Comparison of ENCODE assay signal across 26 mouse cellular contexts in the genomic region with DNA sequence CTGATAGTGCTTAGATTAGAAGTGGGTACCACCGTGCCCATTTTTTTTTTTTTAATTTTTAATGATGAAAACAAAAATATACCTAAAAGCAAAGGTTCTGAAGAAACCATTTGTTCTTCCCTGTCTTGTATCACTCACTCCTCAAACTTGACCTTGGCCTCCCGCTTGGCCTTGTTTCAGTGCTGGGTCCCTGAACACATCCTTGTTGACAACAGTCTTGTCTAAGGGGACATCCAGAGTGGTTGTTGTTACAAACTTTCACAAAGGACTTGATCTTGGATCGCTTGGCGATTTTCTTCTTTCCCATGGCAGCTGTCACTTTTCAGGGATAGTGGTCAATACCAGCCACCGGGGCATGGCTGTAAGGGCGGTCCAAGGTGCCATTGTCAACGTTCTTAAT. TPM values are rescaled to one million over a fixed set of nuclear protein-coding genes. Genes with fewer than 3 reads are reported as not detected.
DNase-seq lines count a peak whose midpoint lies in the region; ATAC-seq lines count a peak whose summit lies in the region.
"Had no signal": no experiment of that assay in that cellular context is flagged by ENCODE, and none has a peak within 500 bp of the region (broad histone marks: within the 10 kb centered on the region; RNA-seq: fewer than 3 reads in every experiment).

No protein-coding gene starts in this region.

- peaks cover 12% of the 10 kb centered on the region; the same call in 1 of the 2 replicates for H3K4me1 ChIP-seq in lung, embryonic 15.5 days
- no peaks in the 10 kb centered on the region for H3K4me1 ChIP-seq in midbrain, embryonic 11.5 days (ENCODE audit: control insufficient read depth, insufficient read depth, low read length)
- H3K4me1 ChIP-seq in midbrain, embryonic 16.5 days (ENCODE audit: control insufficient read depth, insufficient read depth, low read length) = no peaks in the 10 kb centered on the region

- peaks cover 8% of the 10 kb centered on the region; the same call in 1 of the 2 replicates for H3K27me3 ChIP-seq in lung, embryonic 15.5 days
- H3K27me3 ChIP-seq in midbrain, embryonic 11.5 days (ENCODE audit: control insufficient read depth, insufficient read depth, low read length) = peaks cover 6% of the 10 kb centered on the region; the same call in 1 of the 2 replicates
- H3K27me3 ChIP-seq in midbrain, embryonic 16.5 days (ENCODE audit: control insufficient read depth, insufficient read depth, low read depth, low read length) = peaks cover 4% of the 10 kb centered on the region; the same call in 1 of the 2 replicates

- H3K4me2 ChIP-seq in lung, embryonic 15.5 days = no peak overlapping the region
- no peak overlapping the region for H3K4me2 ChIP-seq in midbrain, embryonic 11.5 days
- no peak overlapping the region for H3K4me2 ChIP-seq in midbrain, embryonic 16.5 days (ENCODE audit: low read length)
- H3K4me2 ChIP-seq: forebrain, embryonic 13.5 days; heart, embryonic 13.5 days; hindbrain, embryonic 12.5 days; hindbrain, embryonic 15.5 days had no signal

- peak; percentile 15 to 47 for DNase-seq in adrenal gland, adult (ENCODE audit: inconsistent age in 2 of 2, low spot score in 1 of 2)
- DNase-seq in adrenal gland, postnatal 36 days = no peak
- DNase-seq in lung, postnatal 25 days (ENCODE audit: low spot score) = no peak
- DNase-seq in midbrain, embryonic 11.5 days (ENCODE audit: low spot score, missing footprints) = peak; percentile 80
- DNase-seq: cerebellum, adult 18-20 months; cerebellum, adult 9-10 months; gastrocnemius, postnatal 10 days; gastrocnemius, postnatal 36 days had no signal

- H3K9ac ChIP-seq in lung, embryonic 15.5 days = no peak overlapping the region
- H3K9ac ChIP-seq in midbrain, embryonic 11.5 days (ENCODE audit: low read length) = no peak overlapping the region
- H3K9ac ChIP-seq in midbrain, embryonic 16.5 days (ENCODE audit: low read depth, low read length) = no peak overlapping the region
- H3K9ac ChIP-seq: forebrain, embryonic 13.5 days; heart, embryonic 13.5 days; hindbrain, embryonic 12.5 days; hindbrain, embryonic 15.5 days had no signal

- H3K27ac ChIP-seq in lung, embryonic 15.5 days = peak overlapping the region; percentile 37; the same call in 1 of the 2 replicates
- no peak overlapping the region for H3K27ac ChIP-seq in midbrain, embryonic 11.5 days (ENCODE audit: low read depth, low read length)
- no peak overlapping the region for H3K27ac ChIP-seq in midbrain, embryonic 16.5 days (ENCODE audit: low read length)
- H3K27ac ChIP-seq: forebrain, embryonic 10.5 days; forebrain, embryonic 13.5 days; heart, embryonic 10.5 days; heart, embryonic 13.5 days had no signal

- no peaks in the 10 kb centered on the region for H3K36me3 ChIP-seq in lung, embryonic 15.5 days
- no peaks in the 10 kb centered on the region for H3K36me3 ChIP-seq in midbrain, embryonic 11.5 days (ENCODE audit: control insufficient read depth, insufficient read depth, low read length)
- H3K36me3 ChIP-seq in midbrain, embryonic 16.5 days (ENCODE audit: control insufficient read depth, insufficient read depth, low read length) = no peaks in the 10 kb centered on the region
- H3K36me3 ChIP-seq: forebrain, embryonic 10.5 days; heart, embryonic 10.5 days; heart, embryonic 13.5 days; hindbrain, embryonic 12.5 days; hindbrain, embryonic 15.5 days had no signal

- no peak for ATAC-seq in lung, embryonic 15.5 days (ENCODE audit: borderline replicate concordance, extremely low read depth, low FRiP score, low TSS enrichment)
- ATAC-seq in midbrain, embryonic 11.5 days (ENCODE audit: low FRiP score) = no peak
- no peak for ATAC-seq in midbrain, embryonic 16.5 days
- ATAC-seq: activated CD4-positive, CD25-positive, alpha-beta regulatory T cell, adult 4 months; forebrain, embryonic 13.5 days had no signal

- 91% methylated on average over 7 of the region's 7 CpGs for whole genome bisulfite sequencing in lung, embryonic 15.5 days
- 91% methylated on average over 7 of the region's 7 CpGs for WGBS in midbrain, embryonic 11.5 days
- 92% methylated on average over 7 of the region's 7 CpGs for WGBS in midbrain, embryonic 16.5 days

- H3K9me3 ChIP-seq in lung, embryonic 15.5 days = no peaks in the 10 kb centered on the region
- no peaks in the 10 kb centered on the region for H3K9me3 ChIP-seq in midbrain, embryonic 11.5 days (ENCODE audit: control insufficient read depth, low read length)
- H3K9me3 ChIP-seq in midbrain, embryonic 16.5 days (replicated peaks; ENCODE audit: control insufficient read depth, low read length, poor library complexity, severe bottlenecking) = no peaks in the 10 kb centered on the region
- H3K9me3 ChIP-seq: forebrain, embryonic 10.5 days; forebrain, embryonic 13.5 days; heart, embryonic 10.5 days; heart, embryonic 13.5 days; hindbrain, embryonic 12.5 days; hindbrain, embryonic 15.5 days had no signal

- H3K4me3 ChIP-seq in lung, embryonic 15.5 days = no peak overlapping the region
- H3K4me3 ChIP-seq in midbrain, embryonic 11.5 days (ENCODE audit: low read depth, low read length) = no peak overlapping the region
- no peak overlapping the region for H3K4me3 ChIP-seq in midbrain, embryonic 16.5 days (ENCODE audit: low read depth, low read length)
- H3K4me3 ChIP-seq: forebrain, embryonic 10.5 days; forebrain, embryonic 13.5 days; heart, adult 2 months; heart, embryonic 10.5 days; heart, embryonic 13.5 days; hindbrain, embryonic 12.5 days; hindbrain, embryonic 15.5 days had no signal

RNA-seq across cellular contexts. Expression of a gene that starts 2.4 kb away (rescaled TPM):
- total RNA-seq in adrenal gland, postnatal 36 days (2021) = not detected
- 0.55 and 0.95 TPM in 2 replicates for polyA plus RNA-seq in lung, embryonic 15.5 days (2015; fragmentation: Nextera tagmentation; extraction: Ambion mirVana)
- 0.47 and 0.70 TPM in 2 replicates for polyA plus RNA-seq in midbrain, embryonic 11.5 days (2014; fragmentation: Nextera tagmentation; extraction: Ambion mirVana)
- 0.84 and 1.5 TPM in 2 replicates for polyA plus RNA-seq in midbrain, embryonic 16.5 days (2015; fragmentation: Nextera tagmentation; extraction: Ambion mirVana)
- total RNA-seq: adrenal gland, adult 18-20 months; gastrocnemius, adult 18-20 months; gastrocnemius, postnatal 36 days; granulocyte monocyte progenitor cell, adult 5-6 weeks; heart, adult 2 months; hematopoietic stem cell, adult 5-6 weeks had no signal
- polyA plus RNA-seq: embryonic facial prominence, embryonic 11.5 days; forebrain, embryonic 13.5 days had no signal

RNA-seq across cellular contexts. Expression of a gene that starts 4.7 kb away (rescaled TPM):
- total RNA-seq in adrenal gland, postnatal 36 days (2021) = 1 to 10 TPM in 1 of 2 experiments, under 1 TPM in 1; 0.83 to 2.3 TPM
- polyA plus RNA-seq in lung, embryonic 15.5 days (2015; fragmentation: Nextera tagmentation; extraction: Ambion mirVana) = 0.42 and 0.59 TPM in 2 replicates
- polyA plus RNA-seq in midbrain, embryonic 11.5 days (2014; fragmentation: Nextera tagmentation; extraction: Ambion mirVana) = 0.48 and 1.5 TPM in 2 replicates
- polyA plus RNA-seq in midbrain, embryonic 16.5 days (2015; fragmentation: Nextera tagmentation; extraction: Ambion mirVana) = 0.92 and 1.0 TPM in 2 replicates
- total RNA-seq: gastrocnemius, adult 18-20 months; gastrocnemius, postnatal 36 days; granulocyte monocyte progenitor cell, adult 5-6 weeks; heart, adult 2 months; hematopoietic stem cell, adult 5-6 weeks had no signal
- polyA plus RNA-seq: activated CD4-positive, CD25-positive, alpha-beta regulatory T cell, adult 4 months; forebrain, embryonic 13.5 days had no signal

RNA-seq across cellular contexts. Expression of a gene that starts 8.9 kb away (rescaled TPM):
- 10 to 100 TPM in 1 of 2 experiments, 1 to 10 TPM in 1; 8.6 to 10.1 TPM for total RNA-seq in adrenal gland, postnatal 36 days (2021)
- 75.9 and 83.4 TPM in 2 replicates for polyA plus RNA-seq in lung, embryonic 15.5 days (2015; fragmentation: Nextera tagmentation; extraction: Ambion mirVana)
- 33.6 and 34.6 TPM in 2 replicates for polyA plus RNA-seq in midbrain, embryonic 11.5 days (2014; fragmentation: Nextera tagmentation; extraction: Ambion mirVana)
- polyA plus RNA-seq in midbrain, embryonic 16.5 days (2015; fragmentation: Nextera tagmentation; extraction: Ambion mirVana) = 13.3 and 14.6 TPM in 2 replicates

RNA-seq across cellular contexts. Expression of a gene that starts 9.1 kb away (rescaled TPM):
- total RNA-seq in adrenal gland, postnatal 36 days (2021) = not detected
- polyA plus RNA-seq in lung, embryonic 15.5 days (2015; fragmentation: Nextera tagmentation; extraction: Ambion mirVana) = 0.05 TPM in 1 of 2 replicates, not detected in the other
- polyA plus RNA-seq in midbrain, embryonic 11.5 days (2014; fragmentation: Nextera tagmentation; extraction: Ambion mirVana) = 0.06 and 0.11 TPM in 2 replicates
- polyA plus RNA-seq in midbrain, embryonic 16.5 days (2015; fragmentation: Nextera tagmentation; extraction: Ambion mirVana) = not detected in 2 replicates
- total RNA-seq: adrenal gland, adult 18-20 months; adrenal gland, postnatal 14 days; gastrocnemius, adult 18-20 months; gastrocnemius, postnatal 10 days; gastrocnemius, postnatal 36 days; heart, adult 2 months; heart, postnatal 14 days had no signal
- polyA plus RNA-seq: embryonic facial prominence, embryonic 11.5 days; forebrain, embryonic 16.5 days; heart, adult 2 months; heart, embryonic 10.5 days; heart, embryonic 13.5 days; hindbrain, embryonic 12.5 days; hindbrain, embryonic 15.5 days had no signal

RNA-seq across cellular contexts. Expression of a gene that starts 12.3 kb away (rescaled TPM):
- total RNA-seq in adrenal gland, postnatal 36 days (2021) = 1,000 to 10,000 TPM; 1,047 to 1,196 TPM
- polyA plus RNA-seq in lung, embryonic 15.5 days (2015; fragmentation: Nextera tagmentation; extraction: Ambion mirVana) = 51.1 and 55.3 TPM in 2 replicates
- polyA plus RNA-seq in midbrain, embryonic 11.5 days (2014; fragmentation: Nextera tagmentation; extraction: Ambion mirVana) = 5.5 and 6.4 TPM in 2 replicates
- 72.1 and 93.2 TPM in 2 replicates for polyA plus RNA-seq in midbrain, embryonic 16.5 days (2015; fragmentation: Nextera tagmentation; extraction: Ambion mirVana)

Comparison
In these comparisons a context has a peak if more than half of its experiments do, and no peak if none do; other contexts are left out.
1. DNase-seq: peak in adrenal gland, adult (2 of 2) and midbrain, embryonic 11.5 days (single experiment); none in adrenal gland, postnatal 36 days (0 of 2) and lung, postnatal 25 days (single experiment).